Mouse (Mus musculus) CH12.LX (cell line): ENCODE results near the gene C1qc.

ENCODE experiments used
- CHD2 ChIP-seq: IDR thresholded peaks from 2 replicates; pipeline ENCODE4 v1.6.1; 2011; ENCODE audit warnings: low read length, improper control_type of control experiment
- CTCF ChIP-seq, 2 experiments: IDR thresholded peaks in 1 of 2; conservative IDR thresholded peaks in 1 of 2; 2 replicates each; pipeline ENCODE4 v1.5.1; 2011 to 2012; ENCODE audit warnings: low read depth in 2 of 2, low read length in 2 of 2, improper control_type of control experiment in 1 of 2, inconsistent platforms in 1 of 2, mild to moderate bottlenecking in 1 of 2, moderate library complexity in 1 of 2
- ELF1 ChIP-seq: IDR thresholded peaks from 2 replicates; pipeline ENCODE4 v1.6.1; 2014; ENCODE audit warnings: low read depth, mild to moderate bottlenecking, inconsistent platforms, low read length, improper control_type of control experiment
- EP300 ChIP-seq: IDR thresholded peaks from 2 replicates; pipeline ENCODE4 v1.6.1; 2011; ENCODE audit warnings: low read length, improper control_type of control experiment
- GABPA ChIP-seq: IDR thresholded peaks from 2 replicates; pipeline ENCODE4 v1.6.1; 2012; ENCODE audit warnings: low read depth, low read length, improper control_type of control experiment, inconsistent platforms; ENCODE audit not compliant: insufficient replicate concordance
- HCFC1 ChIP-seq: IDR thresholded peaks from 2 replicates; pipeline ENCODE4 v1.6.1; 2012; ENCODE audit warnings: low read depth, mild to moderate bottlenecking, inconsistent platforms, low read length, improper control_type of control experiment
- MAX ChIP-seq: IDR thresholded peaks from 2 replicates; pipeline ENCODE4 v1.6.1; 2011; ENCODE audit warnings: low read length, improper control_type of control experiment
- MEF2A ChIP-seq: IDR thresholded peaks from 2 replicates; pipeline ENCODE4 v1.6.1; 2014; ENCODE audit warnings: low read depth, mild to moderate bottlenecking, inconsistent platforms, low read length, improper control_type of control experiment, borderline replicate concordance
- MXI1 ChIP-seq: IDR thresholded peaks from 2 replicates; pipeline ENCODE4 v1.6.1; 2011; ENCODE audit warnings: mild to moderate bottlenecking, low read depth, low read length, improper control_type of control experiment
- POLR2A ChIP-seq: IDR thresholded peaks from 2 replicates; pipeline ENCODE4 v1.6.1; 2011; ENCODE audit warnings: low read depth, mild to moderate bottlenecking, improper control_type of control experiment, low read length
- POLR2AphosphoS2 ChIP-seq: IDR thresholded peaks from 2 replicates; pipeline ENCODE4 v1.6.1; 2011; ENCODE audit warnings: low read depth, low read length, improper control_type of control experiment
- RAD21 ChIP-seq: IDR thresholded peaks from 2 replicates; pipeline ENCODE4 v1.6.1; 2011; ENCODE audit warnings: low read depth, mild to moderate bottlenecking, low read length, improper control_type of control experiment, moderate library complexity
- SIN3A ChIP-seq: IDR thresholded peaks from 2 replicates; pipeline ENCODE4 v1.6.1; 2012; ENCODE audit warnings: low read length, improper control_type of control experiment, inconsistent platforms
- TCF12 ChIP-seq: IDR thresholded peaks from 2 replicates; pipeline ENCODE4 v1.6.1; 2014; ENCODE audit warnings: low read depth, mild to moderate bottlenecking, inconsistent platforms, low read length, improper control_type of control experiment

GRCm38 (mm10) chr4:136924529-136924928 is 31.7 kb upstream of the C1qc start:
- no peak for TF ChIP-seq CTCF (conservative IDR thresholded peaks at IDR 0.05 in 1 of 2, IDR thresholded peaks at IDR 0.05 in 1 of 2; ENCODE audit: low read depth in 2 of 2, low read length in 2 of 2)
- no peak for TF ChIP-seq MEF2A
- no peak for TF ChIP-seq CHD2
- no peak for TF ChIP-seq TCF12
- no peak for TF ChIP-seq POLR2A
- TF ChIP-seq MXI1, result peak; percentile 83
- no peak for TF ChIP-seq GABPA
- no peak for TF ChIP-seq EP300
- TF ChIP-seq SIN3A, result peak; percentile 99
- no peak for TF ChIP-seq HCFC1
- no peak for TF ChIP-seq MAX
- no peak for TF ChIP-seq POLR2AphosphoS2
- TF ChIP-seq ELF1, result no peak
- TF ChIP-seq RAD21, result no peak
